ENCODE assay signal across 9 mouse cellular contexts in genomic region chr6:91000819-91001525, GRCm38 (mm10). TPM values are rescaled to one million over a fixed set of nuclear protein-coding genes. Genes with fewer than 3 reads are reported as not detected.
DNase-seq lines count a peak whose midpoint lies in the region; ATAC-seq lines count a peak whose summit lies in the region.
"Had no signal": no experiment of that assay in that cellular context is flagged by ENCODE, and none has a peak within 500 bp of the region (broad histone marks: within the 10 kb centered on the region; RNA-seq: fewer than 3 reads in every experiment).

No protein-coding gene starts in this region.

- ATAC-seq in embryonic facial prominence, embryonic 14.5 days (ENCODE audit: low read depth), result no peak
- ATAC-seq in intestine, embryonic 16.5 days, result peak; percentile 69
- no peak for ATAC-seq in liver, embryonic 15.5 days (ENCODE audit: insufficient read depth)

- H3K4me3 ChIP-seq in embryonic facial prominence, embryonic 14.5 days (ENCODE audit: low read depth, low read length), result no peak overlapping the region
- H3K4me3 ChIP-seq in intestine, embryonic 16.5 days (ENCODE audit: low read length), result no peak overlapping the region
- no peak overlapping the region for H3K4me3 ChIP-seq in liver, embryonic 15.5 days (replicated peaks)
- H3K4me3 ChIP-seq: erythroblast, embryonic 14.5 days had no signal

- no peaks in the 10 kb centered on the region for H3K36me3 ChIP-seq in embryonic facial prominence, embryonic 14.5 days (ENCODE audit: control insufficient read depth, insufficient read depth, low read length)
- H3K36me3 ChIP-seq in intestine, embryonic 16.5 days (ENCODE audit: control insufficient read depth, insufficient read depth, low read length), result no peaks in the 10 kb centered on the region
- H3K36me3 ChIP-seq in liver, embryonic 15.5 days (replicated peaks), result no peaks in the 10 kb centered on the region

- no peak overlapping the region for H3K27ac ChIP-seq in embryonic facial prominence, embryonic 14.5 days (replicated peaks; ENCODE audit: low read depth, low read length)
- H3K27ac ChIP-seq in intestine, embryonic 16.5 days (ENCODE audit: low read length), result no peak overlapping the region
- no peak overlapping the region for H3K27ac ChIP-seq in liver, embryonic 15.5 days (replicated peaks)

- 18% methylated on average over 15 of the region's 15 CpGs for WGBS in embryonic facial prominence, embryonic 14.5 days
- 24% methylated on average over 15 of the region's 15 CpGs for WGBS in intestine, embryonic 16.5 days
- WGBS in liver, embryonic 15.5 days (ENCODE audit: insufficient replicate concordance), result 30% methylated on average over 15 of the region's 15 CpGs

- H3K9me3 ChIP-seq in embryonic facial prominence, embryonic 14.5 days (ENCODE audit: control insufficient read depth, low read length), result no peaks in the 10 kb centered on the region
- H3K9me3 ChIP-seq in intestine, embryonic 16.5 days (ENCODE audit: control insufficient read depth, low read length), result no peaks in the 10 kb centered on the region
- H3K9me3 ChIP-seq in liver, embryonic 15.5 days (replicated peaks), result no peaks in the 10 kb centered on the region

- peak; percentile 75 for DNase-seq in adrenal gland, adult 2 months
- DNase-seq in adrenal gland, adult 8-10 months, result no peak
- DNase-seq in 3134 (ENCODE audit: extremely low read depth, insufficient read length, low spot score), result peak; percentile 48
- no peak for DNase-seq in embryonic facial prominence, embryonic 14.5 days (ENCODE audit: low spot score)
- DNase-seq in telencephalon, adult 2 months (ENCODE audit: low read depth, low spot score), result peak; percentile 62
- DNase-seq in thymus, adult 18-20 months, result no peak

- H3K4me1 ChIP-seq in embryonic facial prominence, embryonic 14.5 days (ENCODE audit: control insufficient read depth, insufficient read depth, low read length), result no peaks in the 10 kb centered on the region
- H3K4me1 ChIP-seq in intestine, embryonic 16.5 days (ENCODE audit: control insufficient read depth, insufficient read depth, low read length), result no peaks in the 10 kb centered on the region
- H3K4me1 ChIP-seq in liver, embryonic 15.5 days (replicated peaks), result peaks cover 54% of the 10 kb centered on the region

- H3K9ac ChIP-seq in embryonic facial prominence, embryonic 14.5 days (ENCODE audit: low read depth, low read length), result no peak overlapping the region
- no peak overlapping the region for H3K9ac ChIP-seq in intestine, embryonic 16.5 days (ENCODE audit: low read depth, low read length)
- no peak overlapping the region for H3K9ac ChIP-seq in liver, embryonic 15.5 days

- H3K27me3 ChIP-seq in embryonic facial prominence, embryonic 14.5 days (replicated peaks; ENCODE audit: control insufficient read depth, insufficient read depth, low read length), result no peaks in the 10 kb centered on the region
- no peaks in the 10 kb centered on the region for H3K27me3 ChIP-seq in intestine, embryonic 16.5 days (replicated peaks; ENCODE audit: control insufficient read depth, insufficient read depth, low read length)
- H3K27me3 ChIP-seq in liver, embryonic 15.5 days, result no peaks in the 10 kb centered on the region

- H3K4me2 ChIP-seq in embryonic facial prominence, embryonic 14.5 days (ENCODE audit: low read depth, low read length), result peak overlapping the region; percentile 35
- peak overlapping the region; percentile 40 for H3K4me2 ChIP-seq in intestine, embryonic 16.5 days (ENCODE audit: low read depth, low read length)
- H3K4me2 ChIP-seq in liver, embryonic 15.5 days, result peak overlapping the region; percentile 41; the same call in 1 of the 2 replicates

RNA-seq across cellular contexts. Expression of gene Iqsec1, which starts 12.5 kb away (rescaled TPM):
- total RNA-seq in adrenal gland, adult 2 months (2021), result 100 to 1,000 TPM; 101 to 123 TPM
- 168 and 171 TPM in 2 replicates for polyA plus RNA-seq in adrenal gland, adult 2 months (2012; rRNA removed)
- 100 to 1,000 TPM; 110 to 149 (median 131) TPM for total RNA-seq in adrenal gland, adult 8-10 months (2022)
- 17.4 and 17.5 TPM in 2 replicates for polyA plus RNA-seq in embryonic facial prominence, embryonic 14.5 days (2014; fragmentation: Nextera tagmentation; extraction: Ambion mirVana)
- 6.4 and 7.3 TPM in 2 replicates for polyA plus RNA-seq in intestine, embryonic 16.5 days (2015; fragmentation: Nextera tagmentation; extraction: Ambion mirVana)
- 2.6 and 3.0 TPM in 2 replicates for polyA plus RNA-seq in liver, embryonic 15.5 days (2015; fragmentation: Nextera tagmentation; extraction: Ambion mirVana)

Comparison
In these comparisons a context has a peak if more than half of its experiments do, and no peak if none do; other contexts are left out.
1. DNase-seq: peak in adrenal gland, adult 2 months (single experiment), 3134 (single experiment) and telencephalon, adult 2 months (single experiment); none in adrenal gland, adult 8-10 months (single experiment), embryonic facial prominence, embryonic 14.5 days (single experiment) and thymus, adult 18-20 months (0 of 2).
2. Peak in every context shown above with its lines, with median percentiles within 50 percentile points of each other: H3K4me2 ChIP-seq.